Mouse (Mus musculus) Patski (cell line): ENCODE measurements around the gene Cstl1. TPM values are rescaled to one million over a fixed set of nuclear protein-coding genes. Genes with fewer than 3 reads are reported as not detected.
"Not testable (repeated sequence)": the region's sequence is repeated elsewhere in the genome, so short reads cannot be mapped to it uniquely, and the experiment has no call there.

Experiments
- ATAC-seq: fragments of 100-300 bp; one replicate; pipeline ENCODE4 v1.8.0; 2021
- CTCF ChIA-PET: fragments of 350-600 bp; sonication (Branson Sonifier 250); formaldehyde crosslinking; loops from one replicate; lab custom pipeline; 2022; ENCODE audit warnings: inconsistent platforms; lab: Charles Lee
- POLR2A ChIA-PET: fragments of 350-600 bp; sonication (Branson Sonifier 250); formaldehyde crosslinking; loops from one replicate; lab custom pipeline; 2022; ENCODE audit warnings: antibody characterized with exemption, inconsistent platforms; lab: Charles Lee
- DNase-seq: peaks from one replicate; pipeline ENCODE4 v3.0.0-alpha.2; 2011; ENCODE audit warnings: low read depth, low spot score
- H3K27me3 ChIP-seq: fragments of 371-371 bp; one replicate; pipeline ENCODE4 v1.5.1; 2021
- CTCF ChIP-seq: fragments of 100-300 bp; IDR thresholded peaks from one replicate; pipeline ENCODE4 v1.5.1; 2021
- in situ Hi-C: fragments of 300-500 bp; cut with MboI; formaldehyde crosslinking; loops from 3 replicates; pipeline ENCODE4 v1.11.1; 2018; ENCODE audit warnings: low pct_unique_long_range_greater_than_20kb, mixed read lengths
- polyA plus RNA-seq: library from polyadenylated mRNA; unstranded; gene quantifications from one replicate; pipeline ENCODE4 v1.2.3, GENCODE M21; 2021

Cstl1 gene
- polyA plus RNA-seq, 1 experiment from 2014 or later = not detected

- no peaks in the 10 kb centered on the region for H3K27me3 ChIP-seq
- ATAC-seq (peak; percentile 74), DNase-seq (no peak)
- ChIA-PET POLR2A (no interaction called here), CTCF (no interaction called here)
- TF ChIP-seq CTCF = no peak
- in situ Hi-C loops = no loop called here
Observed at GRCm38 (mm10) chr2:148743846-148744407, 6.2 kb upstream of the Cstl1 start.

DNA sequence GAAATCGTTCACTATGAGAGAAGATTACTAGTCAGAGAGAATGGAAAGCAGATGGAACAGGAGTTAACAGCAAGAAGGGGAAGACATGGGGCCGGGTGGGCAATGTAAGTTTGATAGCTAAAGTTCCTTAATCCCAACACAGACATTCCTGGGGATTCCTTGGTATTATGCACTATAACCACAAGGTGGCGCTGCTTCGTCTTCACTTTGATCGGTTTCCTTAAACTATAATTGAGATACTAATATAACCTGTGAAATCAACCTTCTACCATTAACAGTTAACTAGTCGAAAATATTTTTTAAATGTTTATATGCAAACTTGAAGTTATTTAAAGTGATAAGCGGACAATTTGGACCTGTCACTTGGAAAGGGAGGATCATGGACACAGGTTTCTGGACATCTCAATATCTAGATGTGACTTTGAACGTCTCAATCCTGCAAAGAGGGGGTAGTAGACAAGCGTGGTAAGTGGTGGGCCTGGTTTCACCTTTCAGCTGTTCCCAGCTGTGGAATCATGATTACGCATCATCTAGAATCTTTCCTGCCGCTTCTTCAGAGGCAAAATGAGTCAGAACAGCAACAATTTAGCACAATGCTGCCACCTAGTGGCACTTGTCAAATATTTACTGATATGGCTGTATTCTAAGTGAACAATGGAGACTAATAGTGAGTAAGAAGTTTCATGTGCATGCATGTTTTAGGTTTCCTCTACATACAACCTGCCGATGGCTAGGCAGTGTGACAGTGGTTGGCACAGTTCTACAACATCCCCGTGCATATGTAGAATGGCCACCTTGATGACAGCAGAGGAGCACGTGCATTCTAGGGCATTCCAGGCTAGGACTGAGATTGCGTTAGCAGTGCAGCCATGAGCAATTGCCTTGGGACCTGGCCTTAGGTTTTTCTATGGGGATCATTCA, 2.0 kb downstream of the Cstl1 start:
- ATAC-seq (peak; percentile 95), DNase-seq (peak; percentile 64)
- peak; percentile 72 for TF ChIP-seq CTCF
- in situ Hi-C loops = loop anchor here (5.0 kb wide), 2 partner anchors 100 to 150 kb away; no protein-coding TSS in a partner anchor
- peaks cover 3% of the 10 kb centered on the region for H3K27me3 ChIP-seq
- POLR2A ChIA-PET = no interaction called here
- CTCF ChIA-PET = interaction anchor here (0.6 to 5.6 kb wide), 19 partner anchors 11 to 158 kb away, joined by 3 to 28 read pairs (median 4); partner anchors contain the start of gene Gzf1

DNA sequence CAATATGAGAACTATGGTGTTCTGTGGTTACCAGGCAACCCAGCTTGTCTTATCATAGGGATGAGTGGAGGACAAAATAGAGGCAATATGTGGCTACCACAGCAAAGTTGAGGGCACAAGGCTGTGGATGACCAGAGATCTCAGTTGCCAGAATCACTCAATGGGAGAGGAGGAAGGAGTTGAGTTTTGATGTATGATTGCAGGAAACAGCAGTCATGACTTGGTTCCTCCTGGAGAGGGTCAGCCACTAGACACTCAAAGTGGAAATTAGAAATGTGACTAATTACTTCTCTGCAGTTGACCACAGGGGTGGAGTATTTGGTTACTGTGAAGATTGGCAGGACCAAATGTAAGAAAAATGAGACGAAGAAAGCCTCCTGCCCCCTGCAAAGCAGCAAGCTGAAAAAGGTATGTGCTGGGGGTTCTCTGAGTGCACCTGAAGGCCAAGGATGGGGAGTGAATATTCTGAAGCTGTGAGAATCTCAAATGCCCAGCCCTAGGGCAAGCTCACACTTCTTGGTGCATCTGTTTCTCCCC, 4.2 kb downstream of the Cstl1 start:
- POLR2A ChIA-PET = no interaction called here
- CTCF ChIA-PET = interaction anchor here (1.4 to 5.6 kb wide), 3 partner anchors 13 to 147 kb away, joined by 3 to 28 read pairs (median 28); no protein-coding TSS in a partner anchor
- TF ChIP-seq CTCF = no peak
- no peak for DNase-seq
- peaks cover 3% of the 10 kb centered on the region for H3K27me3 ChIP-seq
- in situ Hi-C loops = loop anchor here (5.0 kb wide), 2 partner anchors 98 to 148 kb away; no protein-coding TSS in a partner anchor
- no peak for ATAC-seq

GRCm38 (mm10) chr2:148763648-148764388, 13.7 kb downstream of the Cstl1 start:
- ChIA-PET POLR2A (no interaction called here), CTCF (interaction anchor here (2.4 kb wide), 1 partner anchor 11 kb away, joined by 11 read pairs; no protein-coding TSS in a partner anchor)
- H3K27me3 ChIP-seq = peaks cover under 1% of the 10 kb centered on the region
- no peak for DNase-seq
- TF ChIP-seq CTCF = no peak
- in situ Hi-C loops = no loop called here
- ATAC-seq = peak; percentile 35

- in situ Hi-C loops, ATAC-seq, DNase-seq, H3K27me3 ChIP-seq, POLR2A ChIA-PET: not testable (repeated sequence)
- CTCF ChIA-PET = interaction anchor here (1.4 kb wide), 1 partner anchor 131 kb away, joined by 5 read pairs; no protein-coding TSS in a partner anchor
Observed at GRCm38 (mm10) chr2:148771397-148771796, 21.2 kb downstream of the Cstl1 start, which contains the start of gene Cst11. Cst11 (minus strand) TSS chr2:148771497.

GRCm38 (mm10) chr2:148781709-148782108, 31.6 kb downstream of the Cstl1 start, which contains the start of gene 8030411F24Rik:
8030411F24Rik (plus strand) TSS chr2:148782009.
- CTCF ChIA-PET = no interaction called here
- POLR2A ChIA-PET = no interaction called here
- TF ChIP-seq CTCF = no peak
- in situ Hi-C loops = no loop called here
- ATAC-seq = no peak
- no peaks in the 10 kb centered on the region for H3K27me3 ChIP-seq
- DNase-seq = no peak

DNA sequence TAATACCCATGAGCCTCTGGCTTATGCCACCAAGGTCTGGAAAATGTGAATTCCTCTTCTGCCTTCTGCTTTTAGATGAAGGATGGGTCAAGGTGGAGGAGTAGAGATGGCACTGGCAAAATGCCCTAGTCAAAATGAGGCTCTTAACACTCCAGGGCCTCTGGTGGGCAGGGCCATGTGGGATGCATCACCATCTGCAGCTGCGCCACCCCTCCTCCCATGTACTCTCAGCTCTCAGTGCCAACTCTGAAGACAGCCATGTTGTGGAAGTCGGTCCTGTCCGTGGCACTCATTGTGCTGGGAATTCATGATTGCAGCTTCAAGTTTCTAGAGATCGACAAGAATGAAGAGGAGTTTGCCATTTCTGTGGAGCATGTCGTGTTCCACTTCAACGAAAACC, 39.0 kb downstream of the Cstl1 start, which contains the start of gene Cst12:
Cst12 (plus strand) TSS at position 220 of the 400 bp plus-strand sequence.
- ChIA-PET POLR2A (no interaction called here), CTCF (interaction anchor here (1.4 kb wide), 1 partner anchor 8 kb away, joined by 3 read pairs; no protein-coding TSS in a partner anchor)
- TF ChIP-seq CTCF = no peak
- no peaks in the 10 kb centered on the region for H3K27me3 ChIP-seq
- in situ Hi-C loops = no loop called here
- no peak for DNase-seq
- ATAC-seq = no peak

DNA sequence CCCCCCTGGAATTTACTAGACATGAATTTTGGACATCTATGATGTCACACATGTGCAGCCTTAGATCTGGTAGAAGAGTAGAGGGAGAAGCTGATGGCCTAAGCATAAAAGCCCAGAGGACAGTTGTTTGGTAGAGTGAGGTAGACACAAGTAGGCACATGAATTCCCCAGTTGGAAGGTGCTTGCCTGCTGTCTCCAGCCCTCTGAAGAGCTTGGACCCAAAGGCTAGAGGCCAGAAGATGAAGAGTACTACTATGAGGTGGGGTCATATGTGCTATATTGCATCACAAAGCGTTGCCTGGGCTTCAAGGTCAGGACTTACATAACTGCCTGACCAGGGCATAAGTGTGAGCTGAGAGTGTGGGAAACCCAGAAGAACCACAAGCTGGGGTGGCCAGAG, 48.3 kb downstream of the Cstl1 start, which contains the start of gene Cst8:
Cst8 (plus strand) TSS at position 301 of the 400 bp plus-strand sequence.
- no peaks in the 10 kb centered on the region for H3K27me3 ChIP-seq
- CTCF ChIA-PET = no interaction called here
- ATAC-seq (no peak), DNase-seq (no peak)
- in situ Hi-C loops = no loop called here
- TF ChIP-seq CTCF = no peak
- POLR2A ChIA-PET = no interaction called here

GRCm38 (mm10) chr2:148801491-148801921, 51.3 kb downstream of the Cstl1 start:
- no peaks in the 10 kb centered on the region for H3K27me3 ChIP-seq
- CTCF ChIA-PET = interaction anchor here (1.0 to 1.7 kb wide), 3 partner anchors 11 to 50 kb away, joined by 3 to 4 read pairs (median 4); no protein-coding TSS in a partner anchor
- no peak for TF ChIP-seq CTCF
- DNase-seq = no peak
- ATAC-seq = no peak
- POLR2A ChIA-PET = no interaction called here
- in situ Hi-C loops = no loop called here

Other genes starting within 250 kb of the Cstl1 start
- gene Nxt1, start 77.8 kb upstream of the Cstl1 start, polyA plus RNA-seq = 30.5 TPM
- 27.8 TPM for gene Gzf1, start 69.3 kb upstream of the Cstl1 start, polyA plus RNA-seq
- gene Napb, start 17.9 kb upstream of the Cstl1 start, polyA plus RNA-seq = 4.3 TPM
- not detected for gene Cst11, start 21.1 kb downstream of the Cstl1 start, polyA plus RNA-seq
- not detected for gene 8030411F24Rik, start 31.7 kb downstream of the Cstl1 start, polyA plus RNA-seq
- gene Cst12, start 39.0 kb downstream of the Cstl1 start, polyA plus RNA-seq = not detected
- gene Cst8, start 48.4 kb downstream of the Cstl1 start, polyA plus RNA-seq = not detected
- not detected for gene Cst13, start 69.7 kb downstream of the Cstl1 start, polyA plus RNA-seq
- not detected for gene Cst9, start 84.8 kb downstream of the Cstl1 start, polyA plus RNA-seq
- not detected for gene 9230104L09Rik, start 114.7 kb downstream of the Cstl1 start, polyA plus RNA-seq
- 1,093 TPM for gene Cst3, start 125.3 kb downstream of the Cstl1 start, polyA plus RNA-seq